Mouse (Mus musculus): ENCODE measurements at regions not wholly inside any gene's neighbourhood (a gene's known extent, or its start where the extent isn't known, plus 50 kb on each side); places are given as distances from the start of the nearest gene placed in this dataset.

GRCm38 (mm10) chr12:70672115-70672514 is 153.2 kb upstream of the Frmd6 start:
- no peak for DNase-seq (ENCODE audit: low spot score)

DNA sequence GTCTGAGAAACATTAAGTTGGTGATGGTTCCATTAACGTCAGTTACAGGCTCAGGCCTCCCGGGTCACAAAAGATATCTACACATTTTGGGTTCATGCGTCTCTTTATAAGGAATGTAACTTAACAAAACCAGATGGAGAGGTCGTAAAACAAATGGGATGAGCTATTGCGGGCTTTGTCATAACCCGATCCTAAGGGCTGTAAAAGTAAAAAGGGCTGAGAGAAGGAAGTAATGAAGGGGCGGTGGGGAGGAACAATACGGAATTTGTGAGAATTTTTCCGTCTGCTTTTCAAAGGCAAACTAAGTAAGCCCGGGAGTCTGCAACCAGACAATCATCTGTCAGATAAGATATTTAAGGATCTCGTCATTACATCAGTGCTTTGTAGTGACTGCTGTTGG is 152.1 kb upstream of the Frmd6 start:
- DNase-seq (ENCODE audit: low spot score), result no peak

GRCm38 (mm10) chr12:70674144-70674543 is 151.2 kb upstream of the Frmd6 start:
- no peak for DNase-seq (ENCODE audit: low spot score)

GRCm38 (mm10) chr12:70675846-70676245 is 149.5 kb upstream of the Frmd6 start:
- no peak for DNase-seq (ENCODE audit: low spot score)

DNA sequence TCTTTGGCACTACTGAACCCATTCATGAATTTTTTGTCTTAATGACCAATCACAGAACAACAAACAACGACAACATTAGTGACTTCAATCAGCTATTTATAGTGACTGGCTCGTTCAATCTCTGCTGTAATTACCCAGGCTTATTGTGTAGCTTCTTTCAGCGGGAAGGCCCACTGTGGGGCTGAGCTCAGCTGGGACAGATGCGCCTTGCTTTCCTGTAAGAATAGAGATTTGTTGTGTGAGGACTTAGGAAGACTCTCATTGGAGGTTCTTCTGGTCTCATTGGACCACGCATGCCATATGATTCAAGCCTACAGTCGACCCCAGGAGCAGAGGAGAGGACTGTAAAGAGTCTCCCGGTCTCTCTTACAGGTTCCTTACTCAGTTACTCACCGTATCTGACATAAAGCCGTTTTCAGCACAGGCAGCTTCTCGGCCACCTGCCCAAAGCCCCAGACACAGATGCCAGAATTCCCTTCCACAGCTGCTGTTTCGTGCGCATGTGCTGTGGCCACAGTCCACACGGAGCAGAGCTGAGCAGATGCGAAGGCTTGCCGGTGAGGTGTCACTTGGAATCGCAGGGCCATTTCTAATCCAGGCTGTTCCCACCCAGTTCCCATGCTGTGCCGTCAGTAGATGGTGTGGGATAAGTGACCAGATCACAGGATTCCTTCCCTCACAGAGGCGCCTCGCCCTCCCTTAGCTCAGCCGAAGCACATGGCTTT is 145.5 kb upstream of the Frmd6 start:
- no peak for DNase-seq (ENCODE audit: low spot score)

DNA sequence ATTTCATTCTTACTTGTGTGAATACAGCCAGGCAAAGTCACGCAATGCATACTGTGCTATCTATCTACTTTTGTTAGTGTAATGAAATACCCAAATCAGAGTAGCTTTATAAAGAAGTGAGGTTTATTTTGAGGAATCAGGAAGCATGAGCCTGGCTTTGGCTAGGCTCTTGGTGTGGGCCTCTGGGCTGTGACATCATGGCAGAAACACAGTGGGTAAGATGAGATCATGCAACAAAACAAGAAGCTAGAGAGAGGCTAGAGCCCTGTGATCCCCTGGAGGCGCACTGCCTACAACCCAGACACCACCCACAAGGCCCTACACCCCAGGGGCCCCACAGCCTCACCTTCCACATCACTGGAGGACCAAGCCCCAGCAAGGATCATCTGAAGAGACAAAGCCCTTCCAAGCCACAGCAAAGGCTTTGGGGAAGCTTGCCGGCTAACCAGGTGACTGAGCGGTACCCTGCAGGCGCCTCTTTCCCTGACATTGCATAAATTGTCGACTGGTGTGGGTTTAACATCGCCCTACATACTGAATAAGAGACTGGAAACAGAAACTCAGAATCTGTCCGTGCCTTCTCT is 143.8 kb upstream of the Frmd6 start:
- no peak for DNase-seq (ENCODE audit: low spot score)

GRCm38 (mm10) chr12:70684354-70684753 is 141.0 kb upstream of the Frmd6 start:
- DNase-seq (ENCODE audit: low spot score), result no peak

GRCm38 (mm10) chr12:70685432-70685831 is 139.9 kb upstream of the Frmd6 start:
- DNase-seq (ENCODE audit: low spot score), result no peak

GRCm38 (mm10) chr12:70686337-70686736 is 139.0 kb upstream of the Frmd6 start:
- DNase-seq (ENCODE audit: low spot score), result no peak

- DNase-seq (ENCODE audit: low spot score), result no peak
Observed at GRCm38 (mm10) chr12:70686971-70687370, 138.3 kb upstream of the Frmd6 start.

DNA sequence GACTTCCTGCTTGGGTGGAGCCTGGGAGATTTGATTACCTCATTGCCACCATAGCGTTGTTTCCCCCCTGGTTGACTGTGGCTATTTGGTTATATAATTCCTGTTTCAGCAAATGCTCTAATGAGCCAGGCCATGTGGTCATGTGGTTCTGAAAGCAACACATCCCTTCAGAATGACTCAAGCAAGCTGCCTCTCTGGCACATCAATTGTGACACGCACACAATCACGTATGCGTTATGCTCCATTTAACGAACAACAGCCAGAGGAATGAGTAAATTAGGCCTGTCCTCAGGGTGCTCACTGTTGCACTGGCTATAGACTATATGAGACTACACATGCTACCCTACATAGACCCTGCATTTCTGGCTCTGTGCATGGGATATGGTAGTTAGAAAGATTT is 130.2 kb upstream of the Frmd6 start:
- no peak for DNase-seq (ENCODE audit: low spot score)

GRCm38 (mm10) chr12:70696256-70696655 is 129.1 kb upstream of the Frmd6 start:
- DNase-seq (ENCODE audit: low spot score), result no peak

DNA sequence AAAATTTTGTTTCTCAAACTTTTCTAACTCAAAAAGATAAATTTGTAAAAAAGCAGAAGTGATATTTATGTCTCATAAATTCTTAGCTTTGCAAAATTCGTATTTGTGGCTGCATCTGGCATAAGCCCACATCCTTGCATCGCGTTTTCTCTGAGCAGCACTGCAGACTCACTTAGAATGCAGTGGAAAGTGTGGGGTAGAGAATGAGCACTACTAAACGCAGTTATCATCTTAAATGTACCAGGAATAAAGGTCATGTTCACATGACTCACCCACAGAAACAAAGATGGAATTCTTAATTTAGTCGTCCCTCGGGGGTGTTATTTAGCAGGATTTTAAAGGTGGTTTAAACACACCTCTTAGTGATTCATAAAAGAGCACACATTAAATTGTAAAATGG is 126.8 kb upstream of the Frmd6 start:
- DNase-seq (ENCODE audit: low spot score), result no peak

DNA sequence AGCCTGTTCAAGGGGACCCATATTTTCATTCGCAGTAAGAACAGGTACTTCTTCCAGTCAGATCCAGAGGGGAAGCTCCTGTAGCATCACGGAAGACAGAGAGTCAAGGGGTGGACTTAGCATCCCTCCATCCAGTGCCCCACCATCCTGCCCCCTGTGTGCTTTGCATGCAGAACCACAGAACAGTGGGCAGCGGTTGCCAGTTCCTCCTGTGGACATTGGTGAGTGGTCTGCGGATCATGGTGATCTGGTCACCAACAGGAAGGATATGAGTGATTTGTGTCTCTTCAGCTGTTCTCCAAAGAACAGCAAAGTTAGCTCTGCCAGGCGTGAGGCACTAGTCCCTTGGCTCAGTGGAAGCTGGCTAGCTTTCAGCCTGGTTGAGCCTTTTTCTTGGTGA is 122.8 kb upstream of the Frmd6 start:
- no peak for DNase-seq (ENCODE audit: low spot score)

- no peak for DNase-seq (ENCODE audit: low spot score)
Observed at GRCm38 (mm10) chr12:70706806-70707628, 118.3 kb upstream of the Frmd6 start.

DNA sequence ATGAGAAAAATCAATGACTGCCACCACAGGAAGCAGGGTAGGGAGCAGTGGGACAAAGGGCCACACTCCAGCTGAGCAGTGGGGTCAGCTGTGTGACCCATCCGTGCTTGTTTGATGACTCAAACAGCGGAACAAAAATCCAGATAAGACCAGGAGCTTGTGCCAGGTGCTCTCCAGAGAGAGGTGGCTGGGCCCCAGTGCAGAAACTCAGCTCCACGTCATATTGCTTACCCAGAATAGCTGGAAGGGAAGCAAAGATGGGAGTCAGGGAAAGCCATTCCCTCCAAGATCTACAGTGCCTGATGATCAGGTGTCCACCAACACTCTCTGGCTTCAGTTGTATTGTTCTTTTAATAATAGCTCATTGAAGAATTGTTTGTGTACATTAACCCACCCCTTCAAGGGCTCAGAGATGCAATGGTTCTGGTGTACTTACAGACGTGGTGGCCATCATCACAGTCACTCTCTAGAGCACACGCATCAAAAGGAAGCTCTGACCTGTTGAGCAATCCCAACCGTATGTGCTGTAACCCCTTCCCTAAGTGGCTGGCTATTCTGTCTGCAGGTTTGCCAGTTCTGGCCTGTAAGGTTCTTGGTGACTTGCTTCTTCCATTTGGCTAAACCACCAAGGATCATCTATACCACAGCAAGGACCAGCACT is 117.6 kb upstream of the Frmd6 start:
- no peak for DNase-seq (ENCODE audit: low spot score)

GRCm38 (mm10) chr12:70708290-70708668 is 117.0 kb upstream of the Frmd6 start:
- DNase-seq (ENCODE audit: low spot score), result no peak

- no peak for DNase-seq (ENCODE audit: low spot score)
Observed at GRCm38 (mm10) chr12:70710311-70710710, 115.0 kb upstream of the Frmd6 start.

DNA sequence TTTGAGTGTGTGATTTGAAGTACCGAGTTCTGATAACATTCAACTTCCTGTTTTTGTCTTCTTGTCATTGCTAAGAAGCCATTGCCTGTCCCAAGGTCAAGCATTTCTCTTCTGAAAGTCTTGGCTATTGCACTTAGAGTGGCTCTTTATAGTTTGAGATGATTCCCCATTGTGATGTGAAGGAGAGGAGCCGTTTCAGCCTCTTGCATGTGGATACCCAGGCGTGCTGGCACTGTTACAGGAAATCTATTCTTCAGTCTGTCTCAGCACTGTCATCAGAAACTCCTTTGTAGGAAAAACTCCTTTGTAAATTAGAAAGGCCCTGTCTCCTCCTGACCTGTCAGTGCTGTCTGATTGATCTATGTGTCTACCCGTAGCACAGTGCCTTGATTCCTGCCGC is 114.3 kb upstream of the Frmd6 start:
- DNase-seq (ENCODE audit: low spot score), result no peak

- DNase-seq (ENCODE audit: low spot score), result no peak
Observed at GRCm38 (mm10) chr12:70712322-70713024, 112.8 kb upstream of the Frmd6 start.

DNA sequence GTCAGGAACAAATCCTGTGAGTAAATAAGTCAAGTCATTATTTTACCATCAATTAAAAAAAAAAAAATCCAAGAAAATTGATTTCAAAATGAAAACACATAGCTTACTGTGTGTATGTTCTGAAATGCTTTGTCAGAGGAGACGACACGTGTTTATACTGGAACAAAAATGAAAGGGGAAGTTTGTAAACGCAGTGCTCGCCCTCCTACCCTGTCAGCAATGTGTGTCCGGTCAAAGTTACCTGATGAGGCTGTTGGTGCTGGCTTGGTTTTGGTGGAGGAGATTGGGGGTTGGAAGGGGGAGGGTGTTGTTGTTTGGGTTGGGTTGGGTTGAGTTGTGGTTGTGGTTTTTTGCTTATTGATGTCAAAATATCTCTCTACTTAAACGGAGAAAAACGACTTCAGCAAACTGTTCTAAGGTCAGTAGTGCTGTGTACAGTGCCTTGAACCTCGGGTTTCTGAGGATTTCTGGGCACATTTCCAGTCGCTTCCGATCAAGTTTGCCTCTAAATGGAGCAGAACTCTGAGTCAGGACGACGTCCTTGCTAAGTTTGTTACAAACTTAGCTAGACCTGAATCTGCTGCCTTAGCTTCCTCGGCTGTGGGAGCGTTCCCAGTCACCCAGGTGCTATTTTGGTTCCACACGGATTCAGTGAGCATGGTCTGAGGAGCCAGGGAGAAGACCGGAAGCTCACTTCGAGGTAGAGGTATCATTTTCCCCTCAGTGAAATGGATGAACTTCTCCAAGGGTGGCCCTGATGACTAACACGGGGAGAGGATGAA is 111.6 kb upstream of the Frmd6 start:
- no peak for DNase-seq (ENCODE audit: low spot score)

Data from ovary, postnatal 14 days (tissue).